Mouse (Mus musculus): Measurements from ENCODE around the gene Ctxn2.

Ctxn2 gene

DNA sequence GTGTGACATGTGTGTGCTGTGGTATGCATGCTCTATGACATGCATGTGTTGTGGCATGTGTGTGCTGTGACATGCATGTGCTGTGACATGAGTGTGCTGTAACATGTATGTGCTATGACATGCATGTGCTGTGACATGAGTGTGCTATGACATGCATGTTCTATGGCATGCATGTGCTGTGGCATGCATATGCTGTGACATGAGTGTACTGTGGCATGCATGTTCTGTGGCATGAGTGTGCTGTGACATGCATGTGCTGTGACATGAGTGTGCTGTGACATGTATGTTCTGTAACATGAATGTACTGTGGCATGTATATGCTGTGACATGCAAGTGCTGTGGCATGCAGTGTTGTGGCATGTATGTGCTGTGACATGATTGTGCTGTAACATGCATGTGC lies 56.4 kb downstream of the Ctxn2 start:
- no peak for DNase-seq (ENCODE audit: low spot score in 2 of 2)

DNA sequence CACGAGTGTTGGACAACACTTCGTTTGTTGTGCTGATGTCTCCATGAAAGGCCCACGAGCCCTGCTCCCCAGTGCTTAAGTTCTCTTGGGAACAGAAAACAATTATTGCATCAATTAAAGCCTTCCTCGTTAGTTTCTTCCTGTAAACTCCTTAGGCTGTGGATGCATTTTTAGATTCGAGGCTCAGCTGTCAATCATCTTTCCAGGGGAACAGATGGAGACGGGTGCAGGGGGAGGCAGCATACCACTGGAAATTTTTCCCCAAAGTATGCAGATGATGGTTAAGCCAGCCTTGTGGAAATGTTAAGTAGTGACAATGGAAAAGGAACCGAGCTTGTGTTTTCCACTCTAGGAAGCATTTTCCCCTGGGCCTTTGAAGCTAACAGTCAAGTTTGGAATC lies 60.3 kb downstream of the Ctxn2 start:
- no peak for DNase-seq (ENCODE audit: low spot score in 2 of 2)

All from right cerebral cortex, postnatal 10 days (tissue).